11 mouse cellular contexts compared by ENCODE assay signal in the genomic region with DNA sequence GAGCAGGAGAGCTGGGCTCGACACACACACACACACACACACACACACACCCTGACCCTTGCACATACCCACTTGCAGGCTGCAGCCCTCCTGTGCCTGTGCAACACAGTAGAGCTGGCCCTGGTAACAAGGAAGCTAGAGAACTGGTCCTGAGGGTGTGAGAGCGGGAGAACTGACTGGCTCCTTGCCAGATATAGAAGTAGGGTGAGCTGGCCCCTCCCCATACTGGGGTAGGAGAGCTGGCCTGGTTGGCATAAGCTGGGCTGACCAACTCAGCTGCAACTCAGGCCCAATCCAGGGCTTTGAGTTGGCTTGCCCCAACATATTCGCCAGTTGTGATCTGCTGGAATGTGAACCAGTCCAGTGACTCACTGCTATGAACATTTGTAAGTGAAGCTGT. TPM values are rescaled to one million over a fixed set of nuclear protein-coding genes. Genes with fewer than 3 reads are reported as not detected.
DNase-seq lines count a peak whose midpoint lies in the region; ATAC-seq lines count a peak whose summit lies in the region.
"Had no signal": no experiment of that assay in that cellular context is flagged by ENCODE, and none has a peak within 500 bp of the region (broad histone marks: within the 10 kb centered on the region; RNA-seq: fewer than 3 reads in every experiment).

No protein-coding gene starts in this region.

- no peaks in the 10 kb centered on the region for H3K36me3 ChIP-seq in forebrain, embryonic 15.5 days
- no peaks in the 10 kb centered on the region for H3K36me3 ChIP-seq in forebrain, embryonic 12.5 days (replicated peaks)
- no peaks in the 10 kb centered on the region for H3K36me3 ChIP-seq in midbrain, embryonic 13.5 days
- H3K36me3 ChIP-seq: midbrain, embryonic 15.5 days had no signal

- DNase-seq in Muller cell, postnatal 12 days (ENCODE audit: inconsistent ontology term): peak; percentile 67
- DNase-seq in kidney, adult 18-20 months: peak; percentile 9
- peak; percentile 15 for DNase-seq in lung, postnatal 36 days
- no peak for DNase-seq in embryo, embryonic 11 days
- no peak for DNase-seq in cerebellum, adult 11 months
- DNase-seq: cerebellum, adult 9-11 months had no signal

- no peaks in the 10 kb centered on the region for H3K9me3 ChIP-seq in forebrain, embryonic 15.5 days
- H3K9me3 ChIP-seq in forebrain, embryonic 12.5 days: no peaks in the 10 kb centered on the region
- no peaks in the 10 kb centered on the region for H3K9me3 ChIP-seq in midbrain, embryonic 13.5 days
- H3K9me3 ChIP-seq: midbrain, embryonic 15.5 days had no signal

- no peak overlapping the region for H3K9ac ChIP-seq in forebrain, embryonic 15.5 days (replicated peaks)
- H3K9ac ChIP-seq in forebrain, embryonic 12.5 days: no peak overlapping the region
- no peak overlapping the region for H3K9ac ChIP-seq in midbrain, embryonic 13.5 days (replicated peaks)
- H3K9ac ChIP-seq: midbrain, embryonic 15.5 days had no signal

- no peaks in the 10 kb centered on the region for H3K27me3 ChIP-seq in forebrain, embryonic 15.5 days
- H3K27me3 ChIP-seq in forebrain, embryonic 12.5 days: no peaks in the 10 kb centered on the region
- no peaks in the 10 kb centered on the region for H3K27me3 ChIP-seq in midbrain, embryonic 13.5 days
- H3K27me3 ChIP-seq: CH12.LX; midbrain, embryonic 15.5 days had no signal

- 60% methylated on average over 3 of the region's 3 CpGs for WGBS in forebrain, embryonic 15.5 days
- WGBS in forebrain, embryonic 12.5 days: 77% methylated on average over 3 of the region's 3 CpGs
- 81% methylated on average over 3 of the region's 3 CpGs for WGBS in midbrain, embryonic 13.5 days

- H3K4me2 ChIP-seq in forebrain, embryonic 15.5 days (replicated peaks): no peak overlapping the region
- H3K4me2 ChIP-seq in forebrain, embryonic 12.5 days: no peak overlapping the region
- no peak overlapping the region for H3K4me2 ChIP-seq in midbrain, embryonic 13.5 days (replicated peaks)
- H3K4me2 ChIP-seq: midbrain, embryonic 15.5 days had no signal

- H3K4me1 ChIP-seq in forebrain, embryonic 15.5 days: no peaks in the 10 kb centered on the region
- no peaks in the 10 kb centered on the region for H3K4me1 ChIP-seq in forebrain, embryonic 12.5 days
- no peaks in the 10 kb centered on the region for H3K4me1 ChIP-seq in midbrain, embryonic 13.5 days (replicated peaks)
- H3K4me1 ChIP-seq: midbrain, embryonic 15.5 days had no signal

- no peak overlapping the region for H3K27ac ChIP-seq in forebrain, embryonic 15.5 days (replicated peaks)
- H3K27ac ChIP-seq in forebrain, embryonic 12.5 days: no peak overlapping the region
- no peak overlapping the region for H3K27ac ChIP-seq in midbrain, embryonic 13.5 days
- H3K27ac ChIP-seq: midbrain, embryonic 15.5 days had no signal

- ATAC-seq in forebrain, embryonic 15.5 days (replicated peaks): 0 out of 2 replicates have a peak, but pooled peaks have one; percentile 41
- ATAC-seq in forebrain, embryonic 12.5 days (ENCODE audit: low FRiP score): no peak
- no peak for ATAC-seq in midbrain, embryonic 13.5 days
- ATAC-seq: midbrain, embryonic 15.5 days had no signal

- H3K4me3 ChIP-seq in forebrain, embryonic 15.5 days: no peak overlapping the region
- no peak overlapping the region for H3K4me3 ChIP-seq in forebrain, embryonic 12.5 days (replicated peaks)
- no peak overlapping the region for H3K4me3 ChIP-seq in midbrain, embryonic 13.5 days (replicated peaks)
- H3K4me3 ChIP-seq: midbrain, embryonic 15.5 days had no signal

RNA-seq across cellular contexts. Expression of a gene that starts 51.8 kb away (rescaled TPM):
- polyA plus RNA-seq in forebrain, embryonic 15.5 days (2015; fragmentation: Nextera tagmentation; extraction: Ambion mirVana): 68.1 and 69.8 TPM in 2 replicates
- polyA plus RNA-seq in forebrain, embryonic 12.5 days (2016; fragmentation: Nextera tagmentation; extraction: Ambion mirVana): 64.8 and 65.9 TPM in 2 replicates
- 60.7 and 67.2 TPM in 2 replicates for polyA plus RNA-seq in midbrain, embryonic 13.5 days (2015; fragmentation: Nextera tagmentation; extraction: Ambion mirVana)

Comparison
In these comparisons a context has a peak if more than half of its experiments do, and no peak if none do; other contexts are left out.
1. DNase-seq: peak in Muller cell, postnatal 12 days (single experiment), kidney, adult 18-20 months (single experiment) and lung, postnatal 36 days (single experiment); none in embryo, embryonic 11 days (single experiment) and cerebellum, adult 11 months (single experiment).